Mouse (Mus musculus): ENCODE results near the gene Clip2. TPM values are rescaled to one million over a fixed set of nuclear protein-coding genes. Genes with fewer than 3 reads are reported as not detected.
"Not testable (repeated sequence)": the region's sequence is repeated elsewhere in the genome, so short reads cannot be mapped to it uniquely, and the experiment has no call there.

Gene Clip2
- polyA plus RNA-seq, 1 experiment from 2014 or later = 15.1 TPM

DNA sequence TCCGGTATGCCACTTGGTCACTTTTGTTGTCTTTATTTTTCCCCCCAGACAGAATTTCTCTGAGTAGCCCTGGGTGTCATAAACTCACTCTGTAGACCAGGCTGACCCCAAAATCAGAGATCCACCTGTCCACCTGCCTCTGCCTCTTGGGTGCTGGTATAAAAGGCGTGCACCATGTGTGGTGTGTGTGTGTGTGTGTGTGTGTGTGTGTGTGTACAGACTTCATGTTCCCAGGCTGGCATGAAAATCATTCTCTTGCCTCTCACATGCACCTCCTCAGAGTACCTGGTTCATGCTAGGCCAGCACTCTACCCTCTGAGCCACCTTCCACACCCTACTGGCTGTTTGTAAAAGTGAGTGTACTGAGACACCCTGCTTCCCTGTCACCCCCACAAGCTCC lies 89.9 kb downstream of the Clip2 start:
- WGBS = 90% methylated on average over 2 of the region's 2 CpGs
- no peak overlapping the region for H3K9ac ChIP-seq
- H3K4me2 ChIP-seq = no peak overlapping the region

GRCm38 (mm10) chr5:134460546-134460945 lies 91.7 kb downstream of the Clip2 start:
- Histone ChIP-seq H3K27ac (no peak overlapping the region), H3K9me3 (no peaks in the 10 kb centered on the region), H3K4me1 (replicated peaks) (no peaks in the 10 kb centered on the region), H3K36me3 (no peaks in the 10 kb centered on the region), H3K9ac (no peak overlapping the region), H3K27me3 (no peaks in the 10 kb centered on the region), H3K4me2 (no peak overlapping the region), H3K4me3 (no peak overlapping the region)
- 98% methylated on average over 4 of the region's 4 CpGs for WGBS
- no peak for ATAC-seq (ENCODE audit: low FRiP score)

More for the DNA sequence above, 89.9 kb downstream of the Clip2 start:
- H3K27ac ChIP-seq = no peak overlapping the region
- no peak for ATAC-seq (ENCODE audit: low FRiP score)
- no peaks in the 10 kb centered on the region for H3K9me3 ChIP-seq
- no peaks in the 10 kb centered on the region for H3K27me3 ChIP-seq
- no peaks in the 10 kb centered on the region for H3K36me3 ChIP-seq
- H3K4me3 ChIP-seq = no peak overlapping the region
- H3K4me1 ChIP-seq (replicated peaks) = peaks cover 15% of the 10 kb centered on the region

- Histone ChIP-seq H3K27me3 (no peaks in the 10 kb centered on the region), H3K27ac (no peak overlapping the region), H3K4me3 (no peak overlapping the region), H3K4me2 (no peak overlapping the region), H3K4me1 (replicated peaks) (peaks cover 14% of the 10 kb centered on the region), H3K9me3 (no peaks in the 10 kb centered on the region), H3K36me3 (no peaks in the 10 kb centered on the region), H3K9ac (no peak overlapping the region)
- WGBS = 87% methylated on average over 7 of the region's 7 CpGs
- ATAC-seq (ENCODE audit: low FRiP score) = no peak
Measured at GRCm38 (mm10) chr5:134459096-134459495, 93.1 kb downstream of the Clip2 start.

- Histone ChIP-seq H3K9ac (no peak overlapping the region), H3K27me3 (no peaks in the 10 kb centered on the region), H3K9me3 (no peaks in the 10 kb centered on the region), H3K36me3 (no peaks in the 10 kb centered on the region), H3K4me3 (no peak overlapping the region), H3K4me2 (no peak overlapping the region), H3K27ac (no peak overlapping the region), H3K4me1 (replicated peaks) (peaks cover 21% of the 10 kb centered on the region)
- WGBS = 85% methylated on average over 3 of the region's 3 CpGs
- no peak for ATAC-seq (ENCODE audit: low FRiP score)
Measured at GRCm38 (mm10) chr5:134458416-134458815, 93.8 kb downstream of the Clip2 start.

DNA sequence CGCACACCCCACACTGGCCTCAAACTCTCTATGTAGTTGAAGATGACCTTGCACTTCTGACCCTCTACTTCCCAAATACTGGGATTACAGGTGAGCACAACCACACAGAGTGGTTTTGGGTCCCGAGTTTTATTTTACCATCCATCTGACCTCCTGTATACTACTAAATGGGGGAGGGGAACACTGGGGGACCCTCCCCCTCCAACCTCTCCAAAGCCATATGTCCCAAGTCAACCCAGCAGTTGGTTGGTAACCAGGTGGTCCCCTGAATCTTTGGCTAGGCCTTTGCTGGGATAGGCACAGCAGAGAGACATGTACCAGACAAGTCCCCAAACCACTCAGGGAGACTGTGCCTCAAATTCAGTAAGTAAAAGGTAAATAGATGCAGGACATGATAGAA lies 94.9 kb downstream of the Clip2 start:
- Histone ChIP-seq H3K4me3 (peak overlapping the region; percentile 76; the same call in 1 of the 2 replicates), H3K36me3 (peaks cover under 1% of the 10 kb centered on the region; the same call in 1 of the 2 replicates), H3K9me3 (no peaks in the 10 kb centered on the region), H3K27ac (peak overlapping the region; percentile 94; the same call in 1 of the 2 replicates), H3K4me1 (replicated peaks) (peaks cover 26% of the 10 kb centered on the region), H3K9ac (no peak overlapping the region), H3K4me2 (no peak overlapping the region), H3K27me3 (no peaks in the 10 kb centered on the region)
- ATAC-seq (ENCODE audit: low FRiP score) = no peak
- 95% methylated on average over 2 of the region's 2 CpGs for WGBS

DNA sequence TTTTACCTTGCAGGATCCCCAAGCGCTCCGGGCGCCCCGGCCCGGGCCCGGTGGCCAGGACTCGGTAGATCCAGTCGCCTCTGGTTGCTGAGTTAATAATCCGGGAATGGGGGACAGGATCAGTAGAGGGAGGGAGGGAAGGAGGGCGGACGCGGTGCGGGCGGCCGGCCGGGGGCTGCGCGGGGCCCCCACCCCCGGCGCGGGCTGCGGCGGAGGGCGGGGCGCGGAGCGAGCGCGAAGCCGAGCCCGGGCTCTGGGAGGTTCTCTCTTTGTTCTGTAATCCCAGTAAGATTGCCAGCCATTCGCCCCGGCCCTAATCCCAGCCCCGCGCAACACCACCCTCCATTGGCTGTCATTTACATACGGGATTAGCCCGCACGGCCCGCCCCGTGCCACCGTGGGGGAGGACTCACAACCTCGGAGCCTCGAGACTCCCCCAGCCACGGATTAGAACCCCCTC lies 95.7 kb downstream of the Clip2 start, which contains the start of gene Gtf2ird1:
TSS of gene Gtf2ird1 (minus strand) at position 214 of the 460 bp plus-strand sequence.
- H3K36me3 ChIP-seq = peaks cover 9% of the 10 kb centered on the region
- H3K9me3 ChIP-seq = no peaks in the 10 kb centered on the region
- H3K9ac ChIP-seq = peak within 1 kb of the TSS; percentile 89
- H3K27me3 ChIP-seq = no peaks in the 10 kb centered on the region
- peak within 1 kb of the TSS; percentile 96 for H3K4me2 ChIP-seq
- peak within 1 kb of the TSS; percentile 76 for H3K4me3 ChIP-seq
- H3K4me1 ChIP-seq (replicated peaks) = peaks cover 26% of the 10 kb centered on the region
- peak; percentile 86 for ATAC-seq (ENCODE audit: low FRiP score)
- WGBS = under 1% methylated on average over 44 of the region's 44 CpGs
- peak within 1 kb of the TSS; percentile 94 for H3K27ac ChIP-seq

DNA sequence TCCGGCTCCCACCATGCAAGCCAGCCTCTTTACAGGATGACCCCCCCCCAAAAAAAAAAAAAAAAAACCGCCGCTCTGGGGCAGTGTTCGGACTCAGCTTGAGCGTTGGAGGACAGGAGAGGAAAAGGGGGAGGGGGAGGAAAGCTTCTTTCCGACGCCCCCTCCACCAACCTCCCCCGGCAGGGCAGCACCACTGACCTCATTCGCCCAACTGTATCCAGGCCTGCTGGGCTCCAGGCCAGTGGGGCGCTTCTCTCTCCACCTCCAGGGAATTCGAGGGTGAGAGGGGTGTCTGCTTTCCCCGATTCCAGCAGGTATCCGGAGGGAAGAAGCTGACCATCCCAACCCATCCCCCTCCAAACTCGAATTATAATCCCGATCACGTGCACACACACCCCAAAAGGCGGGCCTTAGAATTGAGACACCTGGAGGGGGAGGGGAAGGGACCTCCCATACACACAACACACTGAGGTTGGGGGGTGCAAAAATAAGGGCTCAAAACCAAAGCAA lies 96.3 kb downstream of the Clip2 start:
- no peaks in the 10 kb centered on the region for H3K9me3 ChIP-seq
- peak overlapping the region; percentile 96 for H3K4me2 ChIP-seq
- H3K27me3 ChIP-seq = no peaks in the 10 kb centered on the region
- H3K4me3 ChIP-seq = peak overlapping the region; percentile 76
- whole genome bisulfite sequencing = 1% methylated on average over 16 of the region's 17 CpGs
- peaks cover 26% of the 10 kb centered on the region for H3K4me1 ChIP-seq (replicated peaks)
- peak overlapping the region; percentile 94 for H3K27ac ChIP-seq
- H3K9ac ChIP-seq = peak overlapping the region; percentile 89
- peak; percentile 81 for ATAC-seq (ENCODE audit: low FRiP score)
- peaks cover 10% of the 10 kb centered on the region for H3K36me3 ChIP-seq

DNA sequence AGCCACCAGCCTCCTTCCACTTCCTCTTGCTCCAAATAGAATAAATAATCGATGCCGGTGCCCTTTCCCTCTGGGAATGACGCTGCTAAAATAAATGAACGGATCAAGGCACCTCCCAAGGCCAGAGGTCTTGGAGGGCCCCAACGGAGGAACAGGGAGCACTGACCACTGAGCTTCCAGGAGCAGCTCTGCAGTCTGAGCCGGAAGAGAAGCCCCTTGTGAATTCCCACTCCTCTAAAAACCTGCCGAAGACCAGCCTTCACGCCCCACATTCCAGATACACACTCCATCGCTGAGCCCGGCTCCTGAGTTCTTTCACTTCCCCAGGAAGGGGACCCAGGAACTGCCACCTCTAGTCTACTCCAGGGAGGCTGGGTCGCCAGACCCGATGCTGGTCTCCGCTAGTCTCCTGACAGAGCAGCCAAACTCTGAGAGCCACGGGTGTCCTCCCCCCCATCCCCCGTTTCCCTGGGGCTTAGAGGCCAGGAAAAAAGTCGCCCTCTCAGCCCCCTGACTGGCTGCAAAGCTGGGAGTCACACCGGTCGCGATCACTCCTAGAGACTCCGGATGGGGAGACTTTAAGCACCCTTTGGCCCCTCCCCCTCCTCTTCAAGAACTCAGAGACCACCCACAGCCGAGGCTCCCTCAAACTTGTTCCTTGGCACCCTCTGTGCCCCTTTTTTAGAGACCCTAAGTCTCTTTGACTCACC lies 96.9 kb downstream of the Clip2 start:
- Histone ChIP-seq H3K4me2 (peak overlapping the region; percentile 96), H3K27me3 (no peaks in the 10 kb centered on the region), H3K4me1 (replicated peaks) (peaks cover 26% of the 10 kb centered on the region), H3K27ac (peak overlapping the region; percentile 94), H3K36me3 (peaks cover 10% of the 10 kb centered on the region), H3K9ac (peak overlapping the region; percentile 89), H3K9me3 (no peaks in the 10 kb centered on the region), H3K4me3 (peak overlapping the region; percentile 76)
- WGBS = 1% methylated on average over 21 of the region's 21 CpGs
- ATAC-seq (ENCODE audit: low FRiP score) = peak; percentile 21; the same call in 1 of the 2 replicates

DNA sequence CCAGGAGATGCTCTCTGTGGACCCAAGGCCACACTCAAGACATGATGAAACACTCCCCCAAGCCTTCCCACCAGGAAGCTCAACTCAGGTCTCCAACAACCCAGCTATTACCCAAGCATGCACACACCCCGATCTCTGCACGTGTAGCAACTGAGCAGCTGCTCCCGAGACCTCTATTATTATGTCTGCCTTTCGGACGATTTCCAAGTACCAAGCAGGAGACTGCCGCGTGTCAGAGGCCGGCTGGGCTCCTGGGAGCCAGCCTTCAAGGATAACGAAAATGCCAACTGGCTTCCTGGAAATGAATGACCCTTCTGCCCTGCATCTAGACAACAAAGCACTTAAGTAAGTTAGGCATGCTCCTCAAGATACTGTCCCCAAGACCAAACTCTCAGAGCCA lies 97.8 kb downstream of the Clip2 start:
- 24% methylated on average over 9 of the region's 9 CpGs for whole genome bisulfite sequencing
- H3K4me2 ChIP-seq = peak overlapping the region; percentile 96
- H3K9me3 ChIP-seq = no peaks in the 10 kb centered on the region

GRCm38 (mm10) chr5:134453577-134453976 lies 98.7 kb downstream of the Clip2 start:
- ATAC-seq (ENCODE audit: low FRiP score) = no peak

More for the DNA sequence above, 97.8 kb downstream of the Clip2 start:
- Histone ChIP-seq H3K4me1 (replicated peaks) (peaks cover 26% of the 10 kb centered on the region), H3K27me3 (no peaks in the 10 kb centered on the region), H3K9ac (peak overlapping the region; percentile 89), H3K4me3 (peak overlapping the region; percentile 76), H3K36me3 (peaks cover 10% of the 10 kb centered on the region), H3K27ac (peak overlapping the region; percentile 94)
- no peak for ATAC-seq (ENCODE audit: low FRiP score)

GRCm38 (mm10) chr5:134446755-134447154 lies 105.5 kb downstream of the Clip2 start:
- not testable (repeated sequence) for H3K27me3 ChIP-seq; H3K27ac ChIP-seq; ATAC-seq (ENCODE audit: low FRiP score); H3K9ac ChIP-seq; H3K9me3 ChIP-seq; H3K4me3 ChIP-seq; H3K4me2 ChIP-seq
- WGBS = 98% methylated on average over 4 of the region's 4 CpGs
- Histone ChIP-seq H3K4me1 (replicated peaks) (peaks cover 15% of the 10 kb centered on the region), H3K36me3 (peaks cover 40% of the 10 kb centered on the region)

More at GRCm38 (mm10) chr5:134453577-134453976, 98.7 kb downstream of the Clip2 start:
- WGBS = 35% methylated on average over 1 of the region's 1 CpGs
- Histone ChIP-seq H3K4me1 (replicated peaks) (peaks cover 26% of the 10 kb centered on the region), H3K4me3 (no peak overlapping the region), H3K27me3 (no peaks in the 10 kb centered on the region), H3K36me3 (peaks cover 10% of the 10 kb centered on the region), H3K27ac (peak overlapping the region; percentile 24; the same call in 1 of the 2 replicates), H3K9me3 (no peaks in the 10 kb centered on the region), H3K9ac (peak overlapping the region; percentile 24; the same call in 1 of the 2 replicates), H3K4me2 (peak overlapping the region; percentile 96; the same call in 1 of the 2 replicates)

- H3K9ac ChIP-seq = no peak overlapping the region
- 0 out of 2 replicates have a peak, but pooled peaks cover 3% of the 10 kb centered on the region for H3K9me3 ChIP-seq
- 70% methylated on average over 10 of the region's 10 CpGs for whole genome bisulfite sequencing
- H3K27me3 ChIP-seq = no peaks in the 10 kb centered on the region
- ATAC-seq (ENCODE audit: low FRiP score) = no peak
- peaks cover 18% of the 10 kb centered on the region for H3K4me1 ChIP-seq (replicated peaks)
- no peak overlapping the region for H3K4me3 ChIP-seq
- H3K4me2 ChIP-seq = no peak overlapping the region
- H3K27ac ChIP-seq = no peak overlapping the region
- H3K36me3 ChIP-seq = peaks cover 36% of the 10 kb centered on the region
Measured at GRCm38 (mm10) chr5:134445895-134446294, 106.3 kb downstream of the Clip2 start.

Measured in hindbrain, embryonic 13.5 days (tissue).